Mouse (Mus musculus) thymus, adult 2 months (tissue): ENCODE results near the gene Fyb2.

Source experiments
- CTCF ChIP-seq: fragments of 200-500 bp; IDR thresholded peaks from 2 replicates; pipeline ENCODE4 v1.5.1; 2012; ENCODE audit warnings: mild to moderate bottlenecking, control low read depth, low read length, moderate library complexity, borderline replicate concordance; ENCODE audit not compliant: control insufficient read depth, poor library complexity, insufficient read depth; ENCODE audit errors: extremely low read depth
- POLR2A ChIP-seq: fragments of 200-500 bp; IDR thresholded peaks from 2 replicates; pipeline ENCODE4 v1.6.1; 2012; ENCODE audit warnings: mild to moderate bottlenecking, low read length, control low read depth, moderate library complexity; ENCODE audit not compliant: control insufficient read depth, poor library complexity, insufficient read depth; ENCODE audit errors: extremely low read depth

GRCm38 (mm10) chr4:104894004-104894734 lies 19.1 kb upstream of the Fyb2 start:
- TF ChIP-seq POLR2A: no peak
- TF ChIP-seq CTCF: no peak
